23 mouse cellular contexts compared by ENCODE assay signal in genomic region chr13:81300851-81301250, GRCm38 (mm10).
"Had no signal": no experiment of that assay in that cellular context is flagged by ENCODE, and none has a peak within 500 bp of the region (broad histone marks: within the 10 kb centered on the region; RNA-seq: fewer than 3 reads in every experiment).

No protein-coding gene starts in this region.

- H3K9me3 ChIP-seq: heart, embryonic 10.5 days; heart, embryonic 12.5 days; hindbrain, embryonic 10.5 days; hindbrain, embryonic 12.5 days; intestine, embryonic 15.5 days; limb, embryonic 13.5 days; limb, embryonic 15.5 days; liver, embryonic 12.5 days had no signal

- H3K9ac ChIP-seq: heart, embryonic 12.5 days; hindbrain, embryonic 12.5 days; hindbrain, embryonic 14.5 days; intestine, embryonic 15.5 days; limb, embryonic 13.5 days; limb, embryonic 15.5 days; liver, embryonic 12.5 days; liver, embryonic 14.5 days had no signal

- H3K27ac ChIP-seq: gastrocnemius, adult 2 months; heart, embryonic 10.5 days; hindbrain, embryonic 10.5 days; hindbrain, embryonic 12.5 days; hindbrain, embryonic 14.5 days; intestine, embryonic 15.5 days; limb, embryonic 13.5 days; limb, embryonic 15.5 days; liver, embryonic 12.5 days; liver, embryonic 14.5 days had no signal

- H3K27me3 ChIP-seq: heart, embryonic 12.5 days; hindbrain, embryonic 12.5 days; intestine, embryonic 15.5 days; limb, embryonic 13.5 days; limb, embryonic 15.5 days; liver, embryonic 12.5 days had no signal

- DNase-seq: gastrocnemius, adult 2 months; gastrocnemius, postnatal 10 days; gastrocnemius, postnatal 25 days; heart, adult 18-20 months; heart, postnatal 10 days; heart, postnatal 4 days; layer of hippocampus, adult 9-11 months; layer of hippocampus, postnatal 36 days; left cerebral cortex, postnatal 4 days; lung, adult 18-20 months had no signal

- ATAC-seq: hindbrain, embryonic 16.5 days; inflammation-experienced regulatory T-cells, adult 6 months; intestine, embryonic 15.5 days; intestine, postnatal 0 days; liver, embryonic 12.5 days had no signal

- H3K36me3 ChIP-seq: heart, embryonic 10.5 days; heart, embryonic 12.5 days; hindbrain, embryonic 12.5 days; intestine, embryonic 15.5 days; limb, embryonic 13.5 days; limb, embryonic 15.5 days; liver, embryonic 12.5 days had no signal

- H3K4me1 ChIP-seq: heart, embryonic 10.5 days; heart, embryonic 12.5 days; hindbrain, embryonic 10.5 days; hindbrain, embryonic 12.5 days; intestine, embryonic 15.5 days; limb, embryonic 13.5 days; limb, embryonic 15.5 days; liver, embryonic 12.5 days had no signal

- H3K4me2 ChIP-seq: heart, embryonic 12.5 days; hindbrain, embryonic 12.5 days; hindbrain, embryonic 14.5 days; intestine, embryonic 15.5 days; limb, embryonic 13.5 days; limb, embryonic 15.5 days; liver, embryonic 12.5 days had no signal

- H3K4me3 ChIP-seq: gastrocnemius, adult 2 months; heart, embryonic 10.5 days; heart, embryonic 12.5 days; hindbrain, embryonic 10.5 days; hindbrain, embryonic 12.5 days; intestine, embryonic 15.5 days; limb, embryonic 13.5 days; limb, embryonic 15.5 days; liver, embryonic 12.5 days had no signal
